Mouse (Mus musculus): Measurements from ENCODE around the gene Zfp931.
"Not testable (repeated sequence)": the region's sequence is repeated elsewhere in the genome, so short reads cannot be mapped to it uniquely, and the experiment has no call there.

Gene Zfp931

DNA sequence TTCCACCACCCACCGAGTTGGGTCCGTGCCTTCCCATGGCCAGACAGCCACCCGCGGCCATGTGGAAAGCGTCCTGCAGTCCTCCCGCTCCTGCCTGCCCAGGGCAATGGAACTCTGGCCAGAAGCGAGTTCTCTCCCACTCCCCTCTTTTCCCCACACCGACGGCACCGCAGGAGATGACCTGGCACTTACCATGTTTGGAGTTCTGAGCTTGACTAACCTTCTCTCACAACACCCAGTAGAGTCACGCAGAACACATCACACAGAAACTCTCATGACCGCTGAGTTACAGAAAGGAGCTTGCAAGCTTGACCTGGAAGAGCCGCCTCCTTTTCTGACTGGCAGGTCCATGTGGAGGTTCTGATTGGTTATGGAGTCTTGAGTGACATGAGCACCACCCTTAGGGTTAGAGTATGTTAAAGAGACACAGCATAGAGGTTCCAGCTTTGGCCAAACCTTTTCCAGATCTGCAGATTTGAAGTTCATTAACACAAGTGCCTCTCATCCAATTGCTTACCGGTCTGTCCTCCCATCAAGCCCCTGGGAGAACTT is at the start of gene Zfp931:
Zfp931 (minus strand) TSS at position 311 of the 552 bp plus-strand sequence.
- DNase-seq (ENCODE audit: extremely low read depth, low read depth, low spot score) = not testable (repeated sequence)

DNA sequence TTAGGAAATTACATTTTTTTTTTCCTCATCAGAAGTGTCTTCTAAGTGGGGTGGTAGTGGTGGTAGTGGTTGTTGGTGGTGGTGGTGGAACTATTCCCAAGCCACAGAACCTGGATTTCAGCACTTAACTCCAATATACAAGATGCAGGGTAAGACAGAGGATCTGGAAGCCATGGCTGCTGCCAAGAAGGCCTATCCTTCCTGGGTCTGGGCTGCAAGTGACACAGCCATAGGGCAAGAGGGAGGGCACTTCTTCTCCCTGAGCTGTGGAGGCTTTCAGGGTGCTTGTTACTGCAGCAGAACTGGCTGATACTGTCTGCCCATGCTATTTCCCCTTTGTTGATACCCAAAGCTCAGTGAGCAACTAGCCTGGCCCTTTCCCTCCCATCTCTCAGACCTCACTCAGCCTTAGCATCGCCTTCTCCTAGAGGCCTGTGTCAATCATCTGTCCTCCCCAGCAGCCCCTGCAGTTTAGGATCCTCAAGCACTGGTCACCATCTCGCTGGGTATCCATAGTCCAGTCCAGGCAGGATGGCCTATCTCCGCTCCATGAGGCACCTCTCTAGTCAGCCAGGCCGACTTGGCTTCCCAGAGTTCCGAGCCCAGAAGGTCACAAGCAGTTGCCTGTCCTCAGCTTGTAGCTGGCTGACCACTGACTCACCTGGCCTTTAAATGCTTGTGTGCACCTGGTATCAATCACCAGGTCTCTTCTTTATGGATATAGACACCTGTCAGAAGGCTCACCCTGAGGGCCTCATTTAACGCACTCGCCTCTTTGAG is 48.0 kb upstream of the Zfp931 start:
- DNase-seq (ENCODE audit: extremely low read depth, low read depth, low spot score) = no peak

DNA sequence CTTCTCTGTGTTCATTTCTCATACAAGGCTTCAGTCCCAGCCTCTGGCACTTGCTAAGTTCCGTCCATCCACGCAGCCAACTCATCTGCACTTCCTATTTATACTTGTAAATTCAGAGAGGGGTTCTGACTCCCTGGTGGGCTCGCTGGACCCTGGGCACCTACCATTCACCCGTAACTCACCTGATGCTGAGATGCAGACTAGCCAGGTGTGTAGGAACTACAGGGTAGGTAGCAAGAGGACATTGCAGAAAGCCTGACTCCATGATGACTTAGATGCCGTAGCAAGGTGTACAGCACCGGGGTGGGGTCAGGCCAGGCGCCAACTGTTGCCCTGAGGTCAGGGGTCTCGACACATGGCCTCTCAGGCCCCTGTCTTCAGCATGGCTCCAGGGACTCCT is 47.2 kb upstream of the Zfp931 start:
- no peak for DNase-seq (ENCODE audit: extremely low read depth, low read depth, low spot score)

DNA sequence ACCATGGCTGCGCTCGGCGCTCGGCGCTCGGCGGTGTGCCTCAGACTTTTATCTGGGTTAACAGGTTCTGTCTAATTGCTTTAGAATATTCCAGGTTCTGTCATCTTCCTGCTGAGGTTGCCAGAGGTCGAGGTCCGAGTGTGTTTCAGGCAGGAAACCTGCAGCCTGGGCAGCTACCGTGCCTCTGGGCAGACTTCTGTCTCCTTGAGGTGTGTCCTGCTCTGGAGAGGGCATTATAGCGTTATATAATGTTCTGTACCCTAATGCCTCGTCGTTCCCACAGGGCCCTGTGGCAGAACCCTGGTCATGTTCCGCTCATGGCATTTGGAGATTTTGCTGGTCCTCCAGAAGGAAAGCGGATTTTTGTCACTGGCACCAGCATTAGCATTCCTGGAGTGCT is 45.2 kb upstream of the Zfp931 start:
- no peak for DNase-seq (ENCODE audit: extremely low read depth, low read depth, low spot score)

- no peak for DNase-seq (ENCODE audit: extremely low read depth, low read depth, low spot score)
Measured at GRCm38 (mm10) chr2:178121946-178122665, 43.8 kb upstream of the Zfp931 start.

DNA sequence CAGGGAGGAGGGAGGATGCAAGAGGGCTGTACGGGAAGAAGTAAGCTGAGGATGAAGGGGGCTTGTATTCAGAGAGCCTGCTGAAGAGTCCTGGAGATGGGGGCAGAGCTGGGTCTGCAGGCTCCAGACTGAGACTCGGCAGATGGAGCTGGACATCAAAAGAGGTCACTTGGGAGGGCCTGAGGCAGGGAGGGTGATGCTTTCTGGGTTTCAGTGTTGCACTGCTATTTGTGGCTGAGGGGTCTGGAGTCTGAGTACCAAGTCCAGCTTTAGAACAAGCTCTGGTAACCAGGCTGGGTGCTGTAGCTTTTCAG is 43.1 kb upstream of the Zfp931 start:
- no peak for DNase-seq (ENCODE audit: extremely low read depth, low read depth, low spot score)

- DNase-seq (ENCODE audit: extremely low read depth, low read depth, low spot score) = no peak
Measured at GRCm38 (mm10) chr2:178120651-178121374, 42.5 kb upstream of the Zfp931 start.

- no peak for DNase-seq (ENCODE audit: extremely low read depth, low read depth, low spot score)
Measured at GRCm38 (mm10) chr2:178120356-178120645, 42.0 kb upstream of the Zfp931 start.

DNA sequence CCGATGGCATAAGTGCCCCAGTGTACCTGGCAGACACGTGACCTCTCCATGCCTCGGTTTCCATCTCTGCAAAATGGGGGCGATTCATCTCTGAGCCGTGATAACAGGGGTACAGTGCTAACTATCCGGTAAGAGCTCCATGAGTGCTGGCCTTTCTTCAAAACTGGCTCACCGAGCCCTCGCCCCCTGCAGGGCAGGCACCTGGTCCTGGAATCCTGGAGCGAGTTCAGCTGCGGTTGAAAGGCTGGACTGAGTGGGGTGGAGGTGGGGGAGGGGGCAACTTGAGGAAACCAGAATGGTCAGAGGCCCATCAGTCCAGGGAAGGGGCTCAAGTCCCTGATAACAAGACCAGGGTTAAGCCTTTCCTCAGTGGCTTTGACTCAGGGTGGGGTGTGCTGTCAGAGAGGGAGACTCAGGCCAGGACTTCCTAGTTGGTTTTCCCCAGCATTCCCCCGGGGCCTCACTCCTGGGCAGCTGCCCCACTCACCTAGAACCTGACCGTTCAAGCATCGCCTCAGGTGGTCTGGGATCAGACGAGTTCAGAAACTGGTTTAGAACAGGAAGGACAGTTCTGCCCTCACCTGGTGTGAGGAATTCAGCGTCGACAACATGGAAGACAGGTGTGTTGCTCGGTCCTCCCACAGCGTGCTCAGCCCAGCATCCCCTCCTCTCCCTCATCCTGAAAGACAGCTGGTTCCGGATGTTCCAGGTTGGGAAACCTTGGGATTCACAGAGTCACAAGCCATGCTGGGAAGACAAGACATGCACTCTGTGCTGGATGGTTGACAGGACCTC is 41.5 kb upstream of the Zfp931 start:
- DNase-seq (ENCODE audit: extremely low read depth, low read depth, low spot score) = no peak

DNA sequence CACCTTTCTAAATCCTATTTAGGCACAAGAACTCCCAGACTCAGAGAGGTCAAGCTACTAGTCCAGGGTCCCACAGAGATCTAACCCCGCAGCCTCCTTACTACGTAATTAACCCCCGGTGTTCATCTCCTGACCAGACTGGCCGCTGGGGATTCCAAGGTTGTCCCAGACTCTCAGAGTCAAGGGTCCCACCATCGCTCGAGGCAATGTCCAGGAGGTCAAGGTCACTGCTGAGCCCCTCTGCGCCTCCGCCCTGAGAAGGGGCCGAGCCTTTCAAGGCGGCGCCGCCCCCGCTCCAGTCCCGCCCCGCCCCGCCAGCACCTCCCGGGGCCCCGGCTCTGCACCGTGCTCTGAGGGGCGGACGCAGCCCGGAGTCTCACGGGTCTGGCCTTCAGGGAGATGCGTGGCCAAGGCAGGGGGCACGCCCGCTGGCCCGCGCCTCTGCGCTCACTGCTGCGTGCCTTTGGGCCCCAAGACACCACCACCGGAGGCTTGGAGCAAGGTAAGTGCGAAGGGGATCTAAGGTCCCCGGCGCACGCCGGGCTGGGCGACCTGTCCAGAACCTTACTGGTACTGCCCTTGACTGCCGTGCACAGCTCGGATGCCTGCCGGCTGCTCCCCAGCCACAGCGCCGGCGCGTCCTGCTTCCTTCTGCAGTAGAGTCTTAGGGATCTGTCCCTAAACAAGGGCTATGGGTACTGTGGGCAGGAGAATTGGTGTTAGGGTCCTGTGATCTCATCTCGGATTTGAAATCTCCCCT is 40.7 kb upstream of the Zfp931 start, which contains the start of gene Phactr3:
Phactr3 (plus strand) TSS at position 175 of the 760 bp plus-strand sequence.
- no peak for DNase-seq (ENCODE audit: extremely low read depth, low read depth, low spot score)

DNA sequence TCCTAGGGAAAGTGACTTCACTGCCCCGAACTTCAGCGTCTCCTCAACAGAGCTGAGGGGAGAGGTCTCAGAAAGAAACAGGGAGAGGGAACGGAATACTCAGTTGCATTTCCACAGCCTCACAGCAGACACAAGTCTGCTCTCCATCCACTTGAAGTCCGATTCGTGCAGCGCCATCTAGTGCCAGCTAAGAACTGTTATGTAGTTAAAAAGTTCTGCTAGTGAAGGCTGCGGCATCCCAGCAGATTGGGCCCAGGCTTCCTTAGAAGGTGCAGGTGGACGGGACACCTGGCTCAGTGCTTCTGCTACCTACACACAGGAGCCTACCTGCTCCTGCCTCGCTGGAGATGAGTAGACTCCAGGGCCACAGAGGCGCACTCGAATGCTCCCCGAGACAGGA is 39.7 kb upstream of the Zfp931 start:
- no peak for DNase-seq (ENCODE audit: extremely low read depth, low read depth, low spot score)

GRCm38 (mm10) chr2:178101957-178102356 is 23.7 kb upstream of the Zfp931 start:
- no peak for DNase-seq (ENCODE audit: extremely low read depth, low read depth, low spot score)

DNA sequence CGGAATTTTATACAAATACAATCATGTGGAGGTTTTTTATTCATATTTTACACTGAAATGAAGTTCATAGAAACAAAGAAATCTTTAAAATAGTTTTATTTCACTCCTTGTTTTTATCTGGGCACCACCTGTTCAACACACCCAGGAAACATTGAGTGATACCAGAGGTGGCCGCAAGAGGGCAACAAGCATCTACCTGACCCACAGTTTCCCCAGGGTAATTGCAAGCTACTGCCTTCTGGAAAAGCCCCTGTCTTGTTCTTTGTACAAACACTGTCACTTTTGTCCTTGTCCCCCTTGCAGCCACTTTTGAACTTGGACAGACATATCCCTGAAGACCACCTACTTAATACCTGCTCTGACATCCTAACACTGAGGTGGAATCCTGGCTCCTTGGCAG is 19.7 kb upstream of the Zfp931 start:
- no peak for DNase-seq (ENCODE audit: extremely low read depth, low read depth, low spot score)

DNA sequence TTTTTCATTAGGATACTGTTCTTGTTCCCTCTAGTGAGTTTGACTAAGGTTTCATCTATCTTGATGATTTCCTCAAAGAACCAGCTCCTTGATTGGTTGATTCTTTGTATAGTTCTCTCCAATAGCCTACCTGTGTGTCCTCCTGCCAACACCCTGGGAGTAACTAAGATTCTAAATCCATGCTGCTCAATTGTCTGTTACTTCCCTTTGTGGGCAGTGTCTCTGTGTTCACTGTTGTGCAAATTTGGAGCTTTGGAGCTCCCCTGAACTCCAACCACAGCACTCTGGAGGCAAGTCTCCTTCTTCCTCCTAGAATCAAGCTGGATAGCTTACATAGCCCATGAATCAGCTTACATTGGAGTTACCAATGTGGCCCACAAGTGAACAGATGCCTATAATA is 11.3 kb upstream of the Zfp931 start:
- DNase-seq (ENCODE audit: extremely low read depth, low read depth, low spot score) = no peak

DNA sequence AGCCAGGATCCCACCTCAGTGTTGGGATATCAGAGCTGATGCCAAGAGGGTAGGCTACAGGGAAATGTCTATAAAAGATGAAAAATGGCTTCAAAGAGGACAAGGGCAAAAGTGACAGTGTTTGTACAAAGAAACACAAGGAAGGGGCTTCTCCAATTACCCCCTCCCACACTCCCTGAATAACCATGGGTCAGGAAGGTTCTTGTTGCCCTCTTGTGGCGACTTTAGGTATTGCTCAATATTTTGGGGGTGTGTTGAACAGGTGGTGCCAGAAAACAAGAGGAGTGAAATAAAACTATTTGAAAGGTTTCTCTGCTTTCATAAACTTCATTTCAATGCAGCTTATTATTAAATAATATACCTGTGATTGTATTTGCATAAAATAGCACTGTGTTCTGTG is 20.1 kb downstream of the Zfp931 start:
- DNase-seq (ENCODE audit: extremely low read depth, low read depth, low spot score) = no peak

- not testable (repeated sequence) for DNase-seq (ENCODE audit: extremely low read depth, low read depth, low spot score)
Measured at GRCm38 (mm10) chr2:178027601-178028000, 50.7 kb downstream of the Zfp931 start.

DNA sequence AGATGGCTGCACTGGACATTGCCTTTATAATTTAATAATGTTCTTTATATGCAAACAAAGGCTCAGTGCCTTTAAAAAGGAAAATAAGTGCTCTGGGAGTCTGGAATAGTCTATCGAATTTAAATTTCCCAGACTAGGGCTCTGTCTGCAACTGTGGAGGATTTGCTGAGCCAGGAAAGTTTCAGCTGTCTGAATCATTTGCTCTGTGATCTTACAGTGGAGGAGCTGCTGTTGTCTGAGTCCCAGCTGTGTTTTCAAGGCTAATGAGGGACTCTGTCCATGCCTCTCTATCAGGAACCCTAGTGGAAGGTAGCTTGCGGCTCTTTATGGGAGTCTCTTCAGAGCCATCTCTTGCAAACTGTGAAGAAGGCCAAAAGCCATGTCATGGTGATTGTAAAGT is 54.4 kb downstream of the Zfp931 start:
- not testable (repeated sequence) for DNase-seq (ENCODE audit: extremely low read depth, low read depth, low spot score)

DNA sequence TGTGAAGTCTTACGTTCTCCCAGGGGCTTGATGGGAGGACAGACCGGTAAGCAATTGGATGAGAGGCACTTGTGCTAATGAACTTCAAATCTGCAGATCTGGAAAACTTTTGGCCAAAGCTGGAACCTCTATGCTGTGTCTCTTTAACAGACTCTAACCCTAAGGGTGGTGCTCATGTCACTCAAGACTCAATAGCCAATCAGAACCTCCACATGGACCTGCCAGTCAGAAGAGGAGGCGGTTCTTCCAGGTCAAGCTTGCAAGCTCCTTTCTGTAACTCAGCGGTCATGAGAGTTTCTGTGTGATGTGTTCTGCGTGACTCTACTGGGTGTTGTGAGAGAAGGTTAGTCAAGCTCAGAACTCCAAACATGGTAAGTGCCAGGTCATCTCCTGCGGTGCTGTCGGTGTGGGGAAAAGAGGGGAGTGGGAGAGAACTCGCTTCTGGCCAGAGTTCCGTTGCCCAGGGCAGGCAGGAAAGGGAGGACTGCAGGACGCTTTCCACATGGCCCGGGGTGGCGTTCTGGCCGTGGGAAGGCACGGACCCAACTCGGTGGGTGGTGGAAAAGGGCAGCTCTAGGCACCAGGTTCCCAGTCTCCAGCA is 55.2 kb downstream of the Zfp931 start, which contains the start of gene Zfp971:
Zfp971 (plus strand) TSS at position 274 of the 601 bp plus-strand sequence.
- not testable (repeated sequence) for DNase-seq (ENCODE audit: extremely low read depth, low read depth, low spot score)

- DNase-seq (ENCODE audit: extremely low read depth, low read depth, low spot score) = not testable (repeated sequence)
Measured at GRCm38 (mm10) chr2:178020773-178021172, 57.5 kb downstream of the Zfp931 start.

DNA sequence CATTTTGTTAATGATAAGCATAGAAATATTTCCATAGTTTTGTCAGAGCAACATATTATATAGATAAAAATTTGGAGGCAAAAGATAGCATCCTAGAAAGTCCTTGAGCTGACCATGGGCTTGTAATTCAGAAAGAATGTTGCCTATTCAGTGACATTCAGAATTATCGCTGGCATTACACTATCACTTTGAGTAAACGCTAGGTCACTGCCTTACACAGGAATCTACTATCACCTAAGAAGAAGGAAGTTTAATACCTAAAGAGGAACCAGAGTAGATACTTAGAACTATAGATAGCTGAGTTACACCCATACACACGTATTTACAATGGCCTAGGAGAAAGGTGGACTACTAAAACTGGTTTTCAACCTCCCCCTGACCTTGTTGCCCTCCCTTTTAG is 58.8 kb downstream of the Zfp931 start:
- not testable (repeated sequence) for DNase-seq (ENCODE audit: extremely low read depth, low read depth, low spot score)

All from fat pad, adult 2 months (tissue).